Mouse (Mus musculus) megakaryocyte, embryonic 14.5 days (primary cell): ENCODE measurements around the gene Arih2.

ENCODE experiments used
- FLI1 ChIP-seq: IDR thresholded peaks from 2 replicates; pipeline ENCODE4 v1.6.1; 2012; ENCODE audit warnings: low read length, inconsistent platforms, mixed read lengths
- GATA1 ChIP-seq: IDR thresholded peaks from 3 replicates; pipeline ENCODE4 v1.6.1; 2012; ENCODE audit warnings: mixed read lengths, low read length, inconsistent platforms, borderline replicate concordance

GRCm38 (mm10) chr9:108631631-108632256 lies 17.4 kb downstream of the Arih2 start:
- TF ChIP-seq GATA1, result no peak
- TF ChIP-seq FLI1, result no peak
